Mouse (Mus musculus) 3134 (cell line): ENCODE results near the gene Lrrc25.
A peak's percentile ranks its signal among the peaks of the same experiment; 100 is the strongest.
"Not testable (repeated sequence)": the region's sequence is repeated elsewhere in the genome, so short reads cannot be mapped to it uniquely, and the experiment has no call there.

Experiments used
- DNase-seq: peaks from one replicate; pipeline ENCODE4 v3.0.0-alpha.2; 2011; ENCODE audit warnings: low spot score; ENCODE audit not compliant: insufficient read length; ENCODE audit errors: extremely low read depth

Gene Lrrc25

DNA sequence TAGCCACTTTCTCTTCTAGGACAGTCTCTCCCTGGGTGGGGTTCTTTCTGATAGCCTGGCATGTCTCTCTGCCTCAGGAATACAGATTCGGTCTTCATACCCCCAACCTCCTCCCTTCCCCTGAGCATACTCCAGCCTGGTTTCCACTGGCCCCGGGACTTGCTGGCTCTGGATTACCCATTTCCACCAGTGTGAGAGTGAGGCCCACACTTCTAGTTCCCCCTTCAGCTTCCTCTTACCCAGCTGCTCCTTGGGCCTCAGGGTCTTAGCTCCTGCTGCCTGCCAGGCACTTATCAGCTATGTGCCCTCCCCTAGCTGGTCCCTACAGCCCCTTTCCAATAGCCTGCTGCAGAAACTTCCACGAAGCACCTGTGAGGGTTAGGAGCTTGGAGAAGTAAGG is at the start of gene Lrrc25:
Lrrc25 (plus strand) TSS at position 262 of the 400 bp plus-strand sequence.
- DNase-seq, result no peak

DNA sequence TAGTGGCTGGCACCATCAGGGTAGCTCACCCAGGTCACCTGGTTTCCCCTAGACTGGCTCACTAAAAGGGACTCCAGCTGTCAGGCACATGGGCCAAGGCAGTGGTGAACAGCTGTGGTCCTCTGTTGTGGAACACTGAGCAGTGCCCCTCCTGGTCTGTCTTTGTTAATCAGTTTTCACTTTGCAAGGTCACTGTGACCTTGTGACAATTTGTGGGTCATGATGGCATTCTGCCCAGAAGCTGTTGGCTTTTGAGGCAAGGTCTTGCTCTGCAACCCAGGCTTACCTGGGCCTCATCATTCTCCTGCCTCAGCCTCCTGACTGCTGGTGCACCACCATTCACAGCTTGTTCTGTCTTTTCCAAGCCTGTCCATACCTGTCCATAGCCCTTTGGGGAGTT is 45.6 kb upstream of the Lrrc25 start:
- DNase-seq, result no peak

DNA sequence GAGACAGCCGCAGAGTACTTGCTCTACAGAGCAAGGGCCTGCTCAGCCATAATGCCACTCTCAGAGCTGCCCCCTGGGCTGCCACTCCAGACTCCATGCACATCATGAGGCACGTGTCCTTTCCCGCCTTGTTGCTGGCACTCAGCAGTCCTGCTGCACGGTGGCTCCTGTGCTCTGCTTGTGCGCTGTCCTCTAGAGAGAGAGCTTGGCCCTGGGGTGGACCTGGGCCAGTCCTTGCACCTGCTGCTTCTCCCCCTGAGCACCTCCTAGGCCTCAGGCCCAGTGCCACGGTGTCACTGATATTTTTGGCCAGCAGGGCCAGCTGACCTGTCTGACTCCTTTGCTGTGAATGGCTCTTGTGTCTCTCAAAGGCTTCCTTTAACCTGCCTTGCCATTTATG is 45.0 kb upstream of the Lrrc25 start:
- no peak for DNase-seq

DNA sequence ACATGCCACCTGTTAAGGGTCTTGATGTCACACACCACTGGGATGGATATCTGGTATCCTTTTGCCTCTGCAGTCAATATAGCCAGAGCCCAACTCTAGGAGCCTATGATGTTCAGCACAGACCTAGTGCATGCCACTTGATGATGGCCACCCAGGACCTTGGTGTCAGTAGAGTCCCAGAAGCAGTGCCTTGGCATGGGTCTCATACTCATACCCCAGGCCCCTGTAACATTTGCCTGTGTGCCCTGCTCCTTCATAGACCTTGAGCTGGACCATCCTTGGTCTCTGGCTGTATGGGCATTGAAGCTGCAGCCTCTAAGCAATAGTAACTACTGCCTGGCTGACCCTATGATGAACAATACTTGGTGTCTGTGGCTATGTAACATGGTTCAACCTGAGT is 41.7 kb upstream of the Lrrc25 start:
- no peak for DNase-seq

DNA sequence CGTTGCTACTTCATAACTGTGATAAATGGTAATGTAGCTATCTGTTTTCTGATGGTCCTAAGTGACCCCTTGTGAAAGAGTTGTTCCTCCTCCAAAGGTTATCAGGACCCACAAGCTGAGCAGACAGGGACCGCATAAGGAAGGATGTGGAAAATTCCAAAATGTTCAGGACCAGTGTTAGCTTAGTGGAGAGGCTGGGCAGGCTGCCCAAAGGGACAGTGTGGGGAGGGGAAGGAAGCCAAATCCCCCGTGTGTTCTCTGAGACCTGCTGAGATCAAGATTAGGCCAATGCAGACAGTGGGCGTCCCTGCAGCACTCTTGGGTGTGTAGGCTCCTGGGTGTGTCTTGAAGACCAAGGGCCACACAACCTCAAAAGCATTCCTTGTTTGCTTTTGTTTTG is 41.0 kb upstream of the Lrrc25 start:
- DNase-seq, result no peak

DNA sequence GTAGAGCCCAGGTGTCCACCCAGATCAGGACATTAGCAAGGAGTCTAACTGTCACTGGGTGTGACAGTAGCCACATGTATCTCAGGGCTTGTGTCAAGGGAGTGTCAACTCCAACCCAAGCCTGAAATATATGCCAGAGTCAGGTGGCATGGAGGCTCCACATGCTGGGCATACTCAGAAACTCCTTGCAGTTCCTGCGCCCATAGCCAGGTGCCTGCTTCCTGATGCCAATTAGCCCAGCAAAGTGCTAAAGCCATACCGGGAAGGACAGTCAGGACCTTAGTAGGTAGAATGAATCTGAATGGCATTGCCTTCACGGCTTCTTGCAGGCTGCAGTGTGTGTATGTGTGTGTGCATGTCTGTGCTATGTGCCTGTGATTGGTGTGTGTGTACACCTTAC is 38.7 kb upstream of the Lrrc25 start:
- no peak for DNase-seq

DNA sequence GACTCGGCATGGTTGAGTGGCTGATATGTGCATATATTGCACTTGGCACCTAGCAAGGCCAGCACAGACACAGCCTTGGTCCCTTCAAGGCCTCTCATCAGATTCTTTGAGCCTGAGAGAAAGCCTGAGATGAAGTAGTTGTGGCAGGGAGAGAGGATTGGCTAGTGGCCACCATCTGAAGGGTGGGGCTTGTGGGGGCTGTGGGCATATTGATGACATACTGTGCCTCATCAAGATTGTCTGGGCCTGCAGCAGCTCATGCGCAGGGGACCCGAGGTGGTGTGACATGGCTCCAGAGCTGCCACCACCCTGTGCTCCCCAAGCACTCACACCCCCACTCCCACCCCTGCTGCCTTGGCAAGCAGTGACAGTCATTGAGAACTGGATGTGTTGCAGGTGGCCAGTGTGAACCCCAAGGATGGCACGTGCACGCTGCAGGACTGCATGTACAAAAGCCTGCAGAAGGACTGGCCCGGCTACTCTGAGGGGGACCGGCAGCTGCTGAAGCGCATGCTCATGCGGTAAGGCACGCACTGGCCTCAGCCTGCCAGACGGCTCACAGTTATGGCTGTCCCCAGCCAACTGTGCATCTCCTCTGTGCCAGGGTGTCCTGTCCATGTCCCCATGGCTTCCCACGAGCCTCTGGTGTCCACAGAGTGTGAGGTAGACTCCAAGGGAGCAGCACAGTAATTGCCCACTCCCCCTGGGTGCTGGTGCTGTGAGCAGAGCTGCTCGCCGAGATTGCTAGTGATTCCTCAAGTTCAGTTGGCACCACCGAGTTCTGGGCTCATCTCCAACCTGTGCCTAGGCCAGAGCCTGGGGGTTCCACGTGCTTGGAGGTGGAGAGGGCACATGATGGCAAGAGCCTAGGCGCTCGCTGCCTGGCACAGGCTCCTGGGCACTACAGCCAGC is 32.2 kb upstream of the Lrrc25 start:
- DNase-seq, result no peak

DNA sequence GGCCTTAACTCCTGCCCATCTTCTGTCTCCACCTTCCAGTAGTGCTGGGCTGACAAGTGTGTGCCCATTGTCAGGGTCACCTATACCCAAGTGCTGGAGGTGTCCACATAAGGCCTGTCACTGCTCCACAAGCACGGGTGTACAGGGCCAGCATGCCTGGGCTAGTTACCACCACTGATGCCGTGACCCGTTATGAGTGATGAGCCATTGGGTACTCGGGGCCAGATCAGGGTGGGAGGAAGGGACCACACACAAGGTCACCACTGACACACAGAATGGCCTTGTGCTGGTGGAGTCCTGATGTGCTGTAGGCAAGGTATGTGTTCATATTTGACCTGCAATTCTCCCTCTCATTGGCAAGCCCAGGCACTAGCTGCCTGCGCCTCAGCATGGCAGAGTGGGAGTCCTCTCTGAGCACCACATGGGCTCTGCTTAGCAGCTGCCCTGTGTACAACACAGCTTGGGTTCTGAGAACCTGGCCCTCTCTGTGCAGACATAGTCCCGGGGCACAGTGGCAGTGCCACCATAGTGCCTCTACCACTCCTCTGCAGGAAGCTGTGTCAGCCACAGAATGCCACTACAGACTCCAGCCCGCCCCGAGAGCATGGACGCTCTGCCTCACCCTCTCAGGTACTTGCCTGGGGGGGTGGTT is 31.2 kb upstream of the Lrrc25 start:
- DNase-seq, result no peak

DNA sequence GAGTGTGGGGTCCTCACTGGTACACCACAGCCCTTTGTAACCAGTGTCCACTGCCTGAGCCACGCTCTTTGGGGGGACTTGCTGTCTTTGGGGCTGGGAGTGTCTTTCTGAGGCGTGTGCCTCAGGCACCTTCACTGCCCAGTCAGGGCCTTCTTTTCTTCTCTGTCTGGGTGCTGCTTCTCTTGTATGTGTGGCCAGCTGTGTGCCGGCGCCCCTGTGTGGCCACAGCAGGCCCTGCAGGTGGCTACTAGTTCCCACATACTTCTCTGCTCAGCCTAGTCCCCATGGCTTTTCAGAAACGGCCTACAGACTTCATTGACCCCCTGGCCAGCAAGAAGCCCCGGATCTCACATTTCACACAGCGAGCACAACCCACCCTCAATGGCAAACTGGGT is 30.7 kb upstream of the Lrrc25 start:
- DNase-seq, result peak; percentile 59

DNA sequence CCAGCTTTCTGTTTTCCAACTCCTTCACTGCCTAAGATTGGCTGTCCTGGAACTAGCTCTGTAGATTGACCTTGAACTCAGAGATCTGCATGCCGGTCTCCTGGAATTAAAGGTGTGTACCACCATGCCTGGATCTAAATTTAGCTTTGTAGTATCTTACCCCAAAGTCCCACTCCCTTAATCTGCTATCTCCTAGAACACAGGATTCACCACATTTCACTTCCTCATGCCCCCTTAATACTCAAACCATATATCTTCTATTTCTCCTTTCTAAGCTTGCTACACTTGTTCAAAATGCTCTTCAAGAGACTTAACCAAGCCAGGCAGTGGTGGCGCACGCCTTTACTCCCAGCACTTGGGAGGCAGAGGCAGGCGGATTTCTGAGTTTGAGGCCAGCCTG is 28.0 kb upstream of the Lrrc25 start:
- DNase-seq, result not testable (repeated sequence)

DNA sequence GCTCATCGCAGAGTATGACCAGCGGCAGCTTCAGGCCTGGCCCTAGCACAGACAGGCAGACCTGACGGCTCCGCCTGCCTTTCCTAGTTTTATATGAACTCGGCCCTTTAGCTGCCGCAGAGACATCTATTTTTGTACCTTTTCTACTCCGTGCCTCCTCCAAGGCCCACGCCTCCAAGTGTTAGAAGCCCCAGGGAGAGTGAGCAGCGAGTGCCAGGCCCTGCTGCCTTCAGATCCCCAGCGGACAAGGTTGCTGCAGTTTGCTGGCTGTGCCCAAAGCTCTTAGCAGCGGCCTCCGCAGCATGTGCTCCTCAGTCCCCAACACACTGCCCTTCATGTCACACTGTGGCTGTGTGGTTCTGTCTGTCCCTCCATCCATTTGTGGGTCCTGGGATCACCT is 24.4 kb upstream of the Lrrc25 start:
- no peak for DNase-seq

DNA sequence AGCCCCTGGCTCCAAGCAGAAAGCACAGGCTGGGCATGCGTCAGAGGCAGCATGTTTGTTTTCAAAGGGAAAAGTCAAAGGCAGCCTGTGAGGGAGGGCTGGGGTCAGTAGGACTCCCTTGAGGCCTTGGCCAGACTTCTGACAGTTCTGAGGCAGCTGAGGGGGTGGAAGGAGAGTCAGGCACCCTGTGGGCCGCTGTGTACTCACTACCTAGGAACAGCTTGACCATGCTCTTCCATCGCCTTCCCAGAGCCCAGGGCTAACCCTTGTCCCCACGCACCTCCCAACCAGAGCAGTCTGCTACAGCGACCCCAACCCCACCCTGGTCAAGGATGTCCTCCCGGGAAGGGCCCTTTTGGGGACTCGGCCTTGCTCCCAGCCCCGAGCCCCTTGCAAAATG is 22.8 kb upstream of the Lrrc25 start:
- DNase-seq, result no peak

DNA sequence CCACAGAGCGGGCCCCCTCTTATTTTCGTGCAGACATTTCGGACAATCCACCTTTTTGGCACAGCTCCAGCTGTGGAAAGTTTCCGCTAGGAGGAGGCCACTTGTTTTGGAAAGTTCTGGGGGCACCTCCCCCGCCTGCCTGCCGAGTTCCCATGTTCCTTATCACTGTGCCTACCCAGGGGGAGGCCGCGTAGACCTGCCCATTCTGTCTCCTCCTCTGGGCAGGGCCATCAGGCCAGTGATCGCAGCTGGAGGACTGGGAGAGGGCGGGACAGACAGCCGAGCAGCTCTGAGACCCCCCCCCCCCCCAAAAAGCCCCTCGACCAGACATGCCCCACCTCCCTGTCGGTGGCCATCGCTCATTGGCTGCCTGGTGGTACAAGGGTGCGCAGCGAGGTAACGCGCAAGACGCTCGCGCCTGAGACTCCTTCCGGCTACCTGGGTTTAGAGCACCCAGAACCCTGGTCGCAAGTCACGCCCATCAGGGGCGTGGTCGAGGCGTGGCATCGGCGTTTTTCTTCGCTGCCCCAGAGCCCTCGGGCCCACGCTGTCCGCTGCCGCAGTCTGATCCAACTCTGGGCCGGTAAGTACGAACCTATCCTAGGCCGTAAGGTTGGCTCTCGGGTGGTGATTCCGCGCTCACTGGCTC is 21.9 kb upstream of the Lrrc25 start, which contains the start of gene Isyna1:
Isyna1 (plus strand) TSS at position 413 of the 649 bp plus-strand sequence.
- DNase-seq, result no peak

DNA sequence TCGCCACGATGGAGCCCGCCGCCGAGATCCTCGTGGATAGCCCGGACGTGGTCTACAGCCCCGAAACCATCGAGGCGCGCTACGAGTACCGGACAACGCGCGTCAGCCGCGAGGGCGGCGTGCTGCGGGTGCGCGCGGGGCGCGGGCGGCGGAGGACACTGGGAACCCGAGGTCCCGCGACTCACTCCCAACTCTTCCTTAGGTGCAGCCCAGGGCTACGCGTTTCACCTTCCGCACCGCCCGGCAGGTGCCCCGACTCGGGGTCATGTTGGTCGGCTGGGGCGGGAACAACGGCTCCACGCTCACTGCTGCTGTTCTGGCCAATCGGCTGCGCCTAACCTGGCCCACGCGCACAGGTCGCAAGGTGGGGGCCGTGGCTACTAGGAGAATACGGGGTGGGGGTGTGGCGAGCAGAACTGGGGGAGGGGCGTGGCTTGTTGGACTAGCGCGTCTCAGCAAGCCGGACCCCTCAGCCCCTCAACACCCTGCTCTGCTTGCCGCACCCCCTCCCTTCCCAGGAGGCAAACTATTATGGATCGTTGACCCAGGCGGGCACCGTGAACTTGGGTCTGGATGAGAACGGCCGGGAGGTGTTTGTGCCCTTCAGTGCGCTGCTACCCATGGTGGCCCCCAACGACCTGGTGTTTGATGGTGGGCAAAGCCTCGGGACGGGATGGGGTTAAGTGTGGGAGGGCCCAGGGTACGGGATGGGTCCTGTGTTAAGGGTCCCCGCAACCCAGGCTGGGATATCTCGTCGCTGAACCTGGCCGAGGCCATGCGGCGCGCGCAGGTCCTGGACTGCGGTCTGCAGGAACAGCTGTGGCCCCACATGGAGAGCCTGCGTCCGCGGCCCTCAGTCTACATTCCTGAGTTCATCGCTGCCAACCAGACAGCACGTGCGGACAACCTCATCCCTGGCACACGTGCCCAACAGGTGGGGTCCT is 21.1 kb upstream of the Lrrc25 start:
- DNase-seq, result no peak

DNA sequence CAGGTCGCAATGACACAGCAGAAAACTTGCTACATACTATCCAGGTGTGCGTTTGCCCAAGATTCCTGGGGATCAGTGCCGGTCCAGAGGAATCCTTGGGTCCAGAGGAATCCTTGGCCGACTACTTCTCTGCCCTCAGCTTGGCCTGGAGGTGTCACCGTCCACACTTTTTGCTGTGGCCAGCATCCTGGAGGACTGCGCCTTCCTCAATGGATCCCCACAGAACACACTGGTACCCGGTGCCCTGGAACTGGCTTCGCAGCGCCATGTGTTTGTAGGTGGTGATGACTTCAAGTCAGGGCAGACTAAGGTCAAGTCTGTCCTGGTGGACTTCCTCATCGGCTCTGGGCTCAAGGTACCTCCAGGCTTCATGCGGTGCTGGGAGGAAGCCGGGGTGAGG is 20.1 kb upstream of the Lrrc25 start:
- DNase-seq, result no peak

DNA sequence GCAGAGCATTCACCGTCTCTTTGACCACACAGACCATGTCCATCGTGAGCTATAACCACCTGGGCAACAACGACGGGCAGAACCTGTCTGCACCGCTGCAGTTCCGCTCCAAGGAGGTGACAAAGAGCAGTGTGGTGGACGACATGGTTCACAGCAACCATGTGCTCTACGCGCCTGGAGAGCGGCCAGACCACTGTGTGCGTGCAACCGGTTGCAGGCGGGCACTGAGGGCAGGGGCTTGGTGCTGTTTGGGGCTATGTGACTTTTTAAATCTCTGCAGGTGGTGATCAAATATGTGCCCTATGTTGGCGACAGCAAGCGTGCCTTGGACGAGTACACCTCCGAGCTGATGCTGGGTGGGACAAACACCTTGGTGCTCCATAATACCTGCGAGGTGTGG is 19.7 kb upstream of the Lrrc25 start:
- no peak for DNase-seq

DNA sequence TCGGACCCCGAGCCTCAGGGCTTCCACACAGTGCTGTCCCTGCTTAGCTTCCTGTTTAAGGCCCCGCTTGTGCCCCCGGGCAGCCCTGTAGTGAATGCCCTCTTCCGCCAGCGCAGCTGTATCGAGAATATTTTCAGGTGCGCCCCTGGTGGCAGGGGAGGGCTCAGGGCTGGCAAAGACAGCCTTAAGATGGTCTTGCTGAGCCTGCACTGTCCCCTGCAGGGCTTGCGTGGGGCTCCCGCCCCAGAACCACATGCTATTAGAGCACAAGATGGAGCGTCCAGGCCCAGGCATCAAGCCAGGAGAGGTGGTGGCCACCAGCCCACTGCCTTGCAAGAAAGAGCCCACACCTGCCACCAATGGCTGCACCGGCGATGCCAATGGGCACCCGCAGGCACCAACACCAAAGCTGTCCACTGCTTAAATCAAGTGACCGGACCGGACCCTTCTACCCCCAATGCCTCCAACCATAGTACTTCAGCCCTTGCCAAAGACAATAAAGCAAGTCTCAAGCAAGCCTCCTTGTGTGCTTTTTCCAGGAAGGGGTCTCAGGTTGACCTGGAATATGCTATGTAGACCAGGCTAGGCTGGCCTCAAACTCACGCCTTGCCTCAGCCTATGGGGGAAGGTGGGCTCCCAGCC is 19.1 kb upstream of the Lrrc25 start:
- DNase-seq, result no peak

DNA sequence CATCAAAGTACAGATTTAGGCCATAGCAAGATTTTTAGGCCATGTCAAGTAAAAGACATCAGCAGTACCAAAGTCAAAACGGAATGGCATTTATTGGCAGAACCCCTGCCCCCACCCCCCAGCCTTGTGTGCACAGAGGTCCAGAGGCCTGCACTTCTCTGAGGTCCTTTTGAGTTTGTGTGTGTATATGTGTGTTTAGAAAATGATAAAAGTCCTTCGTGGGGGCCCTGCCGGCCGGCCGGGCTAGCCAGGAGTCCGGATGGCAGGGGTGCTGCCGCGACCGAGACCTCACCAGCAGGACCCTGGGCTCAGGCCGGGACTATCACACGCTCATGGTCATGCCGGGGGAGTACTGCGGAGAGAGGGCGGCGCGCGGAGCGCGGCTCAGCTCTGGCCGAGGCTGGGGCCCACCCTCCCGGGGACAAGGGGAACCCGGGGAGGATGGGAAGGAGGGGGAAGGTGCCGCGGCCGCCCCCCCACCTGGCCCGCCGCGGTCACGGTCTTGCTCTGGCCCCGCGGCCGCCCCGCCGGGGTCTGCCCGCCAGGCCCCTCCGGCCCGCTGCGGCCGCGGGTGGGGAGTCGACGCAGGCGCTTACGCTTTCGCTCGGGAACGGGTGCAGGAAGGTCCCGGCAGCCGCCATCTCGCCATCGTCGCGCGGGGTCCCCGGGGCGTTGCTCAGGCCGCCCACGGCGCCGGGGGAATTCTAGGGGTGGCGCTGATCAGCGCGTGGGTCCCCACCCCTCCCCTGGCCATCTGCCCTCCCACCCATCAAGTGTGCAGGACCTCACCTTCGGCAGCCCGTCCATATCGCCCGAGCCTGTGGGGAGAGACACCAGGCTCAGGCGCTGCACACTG is 18.3 kb upstream of the Lrrc25 start:
- DNase-seq, result no peak

DNA sequence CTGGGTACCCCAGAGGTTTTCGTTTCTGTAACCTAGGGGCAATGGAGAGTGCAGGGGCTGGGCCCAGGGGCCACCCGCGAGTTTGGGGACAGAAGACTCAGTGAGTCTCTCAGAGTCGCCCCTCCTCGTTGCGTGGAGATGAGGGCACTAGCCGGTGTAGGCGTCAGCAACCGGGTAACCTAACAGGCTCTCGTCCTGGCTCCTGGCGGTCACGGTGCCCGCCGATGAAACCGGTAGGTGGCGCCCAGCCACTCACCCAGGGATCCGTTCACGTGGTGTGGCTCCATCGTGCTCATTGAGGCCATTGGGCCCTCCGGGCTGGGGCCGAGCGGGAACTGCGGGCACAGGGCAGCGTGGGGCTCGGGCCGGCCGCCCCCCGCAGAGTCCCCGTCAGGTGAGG is 17.7 kb upstream of the Lrrc25 start:
- no peak for DNase-seq
